Mouse (Mus musculus) testis, adult 10 weeks (tissue): ENCODE measurements around the gene Ccnd2. TPM values are rescaled to one million over a fixed set of nuclear protein-coding genes. Genes with fewer than 3 reads are reported as not detected.

Source experiments
- polyA plus RNA-seq: library from polyadenylated mRNA; stranded (reverse); fragments of 350-450 nt; fragmentation: Illumina TruSeq; extraction: RNeasy Lipid Tissue Mini Kit (QIAGEN cat#74804); gene quantifications from one replicate; pipeline ENCODE4 v1.2.3, GENCODE M21; 2014; ENCODE audit warnings: low read depth, low replicate concordance

Ccnd2 gene
- polyA plus RNA-seq, result 2.9 TPM

GRCm38 (mm10) chr6:127152106-127152951, at the start of gene Ccnd2:
TSS of gene Ccnd2 (minus strand) at chr6:127152193.

GRCm38 (mm10) chr6:127109402-127109930, 42.5 kb downstream of the Ccnd2 start, which contains the start of gene Tigar:
TSS of gene Tigar (minus strand) at chr6:127109557.

Other genes starting within 250 kb of the Ccnd2 start
- 45.0 TPM for gene Dyrk4, start 230.4 kb downstream of the Ccnd2 start, polyA plus RNA-seq
- gene Rad51ap1, start 212.6 kb downstream of the Ccnd2 start, polyA plus RNA-seq, result 102 TPM
- gene D6Wsu163e, start 212.2 kb downstream of the Ccnd2 start, polyA plus RNA-seq, result 9.7 TPM
- 0.04 TPM for gene Fgf6, start 136.6 kb downstream of the Ccnd2 start, polyA plus RNA-seq
- gene Fgf23, start 79.3 kb downstream of the Ccnd2 start, polyA plus RNA-seq, result not detected
- gene Tigar, start 42.6 kb downstream of the Ccnd2 start, polyA plus RNA-seq, result 7.0 TPM